Mouse (Mus musculus): ENCODE data around the gene Cmpk1. TPM values are rescaled to one million over a fixed set of nuclear protein-coding genes. Genes with fewer than 3 reads are reported as not detected.

Cmpk1 gene
- 10 to 100 TPM in 1 of 2 experiments, 1 to 10 TPM in 1; 2.9 to 10.0 TPM for polyA plus RNA-seq (2012; fragmentation: generic; extraction: Trizol)

DNA sequence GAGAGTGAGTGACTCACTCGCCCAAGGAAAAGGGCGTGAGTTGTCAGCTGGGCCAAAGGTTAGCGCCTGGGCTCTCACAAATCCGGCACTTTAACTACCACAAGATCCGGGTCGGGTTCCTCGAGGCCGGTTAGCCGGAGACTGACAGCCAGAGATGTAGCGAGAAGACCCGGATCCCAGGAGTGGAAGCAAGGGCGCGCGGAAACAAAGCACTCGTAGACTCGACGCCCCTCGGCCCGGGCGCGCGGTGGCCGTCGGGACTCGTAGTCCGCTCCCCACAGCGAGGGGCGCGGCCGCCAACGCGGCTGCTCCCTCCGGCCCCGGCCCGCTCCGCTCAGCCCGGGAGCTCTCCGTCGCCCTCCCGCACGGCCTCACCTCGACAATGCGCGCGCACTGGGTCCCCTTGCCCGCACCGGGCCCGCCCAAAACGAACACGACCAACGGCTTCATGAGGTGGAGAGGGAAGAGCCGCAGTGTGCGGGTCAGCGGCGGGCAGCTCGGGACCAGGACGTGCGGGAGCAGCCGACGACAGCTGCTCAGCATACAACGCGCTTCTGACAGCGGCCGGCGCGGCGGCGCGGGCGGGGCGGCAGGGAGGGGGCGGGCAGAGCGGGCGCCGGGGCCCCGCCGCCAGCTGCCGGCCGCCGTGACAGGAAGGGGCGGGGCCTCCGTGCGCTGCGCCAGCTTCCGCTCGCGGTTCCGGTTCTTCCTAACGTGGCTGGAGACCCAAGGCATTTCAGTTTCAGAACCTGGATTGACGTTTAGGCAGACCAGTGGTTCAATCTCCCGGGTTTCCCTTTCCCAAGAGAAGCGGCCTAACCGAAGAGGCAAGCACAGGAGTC, at the start of gene Cmpk1:
TSS of gene Cmpk1 (minus strand) at position 651 of the 842 bp plus-strand sequence.

GRCm38 (mm10) chr4:114999773-115000428, 12.9 kb upstream of the Cmpk1 start, which contains the start of gene Stil:
Stil (plus strand) TSS chr4:115000159.

GRCm38 (mm10) chr4:114925917-114926312, 61.1 kb downstream of the Cmpk1 start, which contains the start of gene Foxe3:
Foxe3 (minus strand) TSS chr4:114926013.

Other genes with a start within 250 kb of the Cmpk1 start
- gene Gm12830, start 165.5 kb downstream of the Cmpk1 start, polyA plus RNA-seq (2012; fragmentation: generic; extraction: Trizol), result not detected
- 1 to 10 TPM in 1 of 2 experiments, under 1 TPM in 1; 0.54 to 1.7 TPM for gene Foxd2, start 78.4 kb downstream of the Cmpk1 start, polyA plus RNA-seq (2012; fragmentation: generic; extraction: Trizol)
- not detected for gene Foxe3, start 61.2 kb downstream of the Cmpk1 start, polyA plus RNA-seq (2012; fragmentation: generic; extraction: Trizol)
- 1 to 10 TPM in 1 of 2 experiments, under 1 TPM in 1; 0.14 to 1.3 TPM for gene Stil, start 12.9 kb upstream of the Cmpk1 start, polyA plus RNA-seq (2012; fragmentation: generic; extraction: Trizol)
- under 1 TPM; 0.01 to 0.02 TPM for gene Tal1, start 69.2 kb upstream of the Cmpk1 start, polyA plus RNA-seq (2012; fragmentation: generic; extraction: Trizol)
- 1 to 10 TPM in 1 of 2 experiments, under 1 TPM in 1; 0.18 to 4.6 TPM for gene Pdzk1ip1, start 101.5 kb upstream of the Cmpk1 start, polyA plus RNA-seq (2012; fragmentation: generic; extraction: Trizol)
- gene Cyp4x1, start 147.0 kb upstream of the Cmpk1 start, polyA plus RNA-seq (2012; fragmentation: generic; extraction: Trizol), result not detected

Measured in C3H10T1/2 (cell line).